Mouse (Mus musculus) neural tube, embryonic 11.5 days (tissue): ENCODE measurements at regions not wholly inside any gene's neighbourhood (a gene's known extent, or its start where the extent isn't known, plus 50 kb on each side); places are given as distances from the start of the nearest gene placed in this dataset.

Experiments
- ATAC-seq: fragments of 200-750 bp; cut with Nextera tagmentation; 2 replicates; pipeline ENCODE4 v1.8.0; 2017; ENCODE audit warnings: moderate number of reproducible peaks, mild to moderate bottlenecking, moderate TSS enrichment, moderate library complexity; ENCODE audit not compliant: insufficient read depth, low FRiP score, low TSS enrichment
- DNase-seq: peaks from one replicate; pipeline ENCODE4 v3.0.0-alpha.2; 2015; ENCODE audit warnings: low spot score
- H3K27ac ChIP-seq: fragments of 300-500 bp; sonication (generic); 2 replicates; pipeline ENCODE4 v1.5.1; 2014; ENCODE audit warnings: low read depth, mild to moderate bottlenecking, low read length
- H3K27me3 ChIP-seq: fragments of 300-500 bp; sonication (generic); 2 replicates; pipeline ENCODE4 v1.6.1; 2014; ENCODE audit warnings: mild to moderate bottlenecking, low read length, mixed read lengths; ENCODE audit not compliant: control insufficient read depth, insufficient read depth
- H3K36me3 ChIP-seq: fragments of 300-500 bp; sonication (generic); 2 replicates; pipeline ENCODE4 v1.6.1; 2014; ENCODE audit warnings: mild to moderate bottlenecking, low read length, moderate library complexity, mixed read lengths; ENCODE audit not compliant: control insufficient read depth, insufficient read depth
- H3K4me1 ChIP-seq: fragments of 300-500 bp; sonication (generic); 2 replicates; pipeline ENCODE4 v1.6.1; 2014; ENCODE audit warnings: low read length, mixed read lengths; ENCODE audit not compliant: control insufficient read depth, insufficient read depth
- H3K4me2 ChIP-seq: fragments of 300-500 bp; sonication (generic); 2 replicates; pipeline ENCODE4 v1.6.1; 2014; ENCODE audit warnings: low read depth, mild to moderate bottlenecking, moderate library complexity
- H3K4me3 ChIP-seq: fragments of 300-500 bp; sonication (generic); 2 replicates; pipeline ENCODE4 v1.5.1; 2014; ENCODE audit warnings: low read depth, low read length
- H3K9ac ChIP-seq: fragments of 300-500 bp; sonication (generic); 2 replicates; pipeline ENCODE4 v1.6.1; 2014; ENCODE audit warnings: mild to moderate bottlenecking, low read length
- H3K9me3 ChIP-seq: fragments of 300-500 bp; sonication (generic); 2 replicates; pipeline ENCODE4 v1.6.1; 2016; ENCODE audit warnings: low read length; ENCODE audit not compliant: control insufficient read depth
- WGBS: fragments of 180-500 bp; shearing (Covaris S2); extraction: QIAGEN DNeasy Blood & Tissue Kit; methylation state at CpG from one replicate; pipeline ENCODE4 v1.1.7; 2014; 5-methylcytosine and 5-hydroxymethylcytosine counted together

DNA sequence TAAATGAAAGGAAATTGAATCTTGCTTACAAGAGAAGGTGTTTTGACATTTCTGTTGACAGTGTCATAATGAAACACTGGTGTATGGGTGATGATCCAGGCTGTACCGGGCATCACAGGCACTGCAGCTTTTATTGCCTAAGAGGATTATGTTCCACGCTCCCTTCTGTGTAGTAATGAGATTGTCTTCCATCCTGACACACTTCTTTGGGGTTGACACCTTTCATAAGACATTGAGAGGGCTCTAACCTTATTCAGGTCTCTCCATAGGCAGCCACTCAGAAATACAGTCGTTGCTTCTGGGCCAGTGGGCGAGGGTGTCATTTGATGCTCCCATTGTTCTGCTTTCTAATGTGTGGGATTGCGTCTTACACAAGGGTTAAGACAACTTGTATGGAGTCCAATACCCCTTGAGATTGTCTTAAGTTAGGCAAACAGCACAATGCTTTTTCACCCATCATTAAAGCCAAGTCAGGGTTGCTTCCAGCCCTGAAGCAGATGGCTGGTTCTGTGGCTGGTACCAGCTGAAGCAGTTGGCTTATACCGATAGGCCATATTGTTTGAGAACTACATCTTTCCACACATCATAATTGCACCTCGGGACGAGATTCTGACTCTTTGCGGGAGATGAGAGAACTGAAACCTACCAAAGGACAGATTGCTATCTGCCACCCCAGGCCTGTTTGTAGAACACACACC lies 81.9 kb upstream of the Frmd4b start:
- Histone ChIP-seq H3K36me3 (no peaks in the 10 kb centered on the region), H3K4me2 (no peak overlapping the region), H3K27ac (no peak overlapping the region), H3K9me3 (no peaks in the 10 kb centered on the region), H3K27me3 (no peaks in the 10 kb centered on the region), H3K4me3 (no peak overlapping the region), H3K4me1 (no peaks in the 10 kb centered on the region), H3K9ac (no peak overlapping the region)
- DNase-seq (no peak), ATAC-seq (no peak)
- 81% methylated on average over 9 of the region's 9 CpGs for WGBS

DNA sequence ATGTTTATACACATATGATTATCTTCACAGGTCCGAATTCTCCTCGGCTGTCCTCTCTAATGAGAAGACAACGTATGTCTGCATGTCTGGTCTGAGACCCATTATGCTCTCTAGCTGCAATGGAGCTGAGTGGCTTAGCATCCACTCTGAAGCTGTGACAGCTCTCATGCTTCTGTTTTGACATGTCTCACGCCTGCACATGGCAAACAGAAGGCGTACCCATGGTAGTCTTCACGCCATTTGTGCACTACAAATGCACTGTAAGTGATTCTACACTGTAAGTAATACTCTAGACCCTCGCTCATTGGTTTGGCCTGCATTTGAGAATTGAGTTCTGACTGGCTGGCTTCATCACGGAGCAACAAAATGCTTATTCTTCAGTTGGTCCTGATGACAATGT lies 75.9 kb upstream of the Frmd4b start:
- Histone ChIP-seq H3K36me3 (no peaks in the 10 kb centered on the region), H3K4me3 (no peak overlapping the region), H3K27ac (no peak overlapping the region), H3K9me3 (no peaks in the 10 kb centered on the region), H3K4me1 (no peaks in the 10 kb centered on the region), H3K9ac (no peak overlapping the region), H3K27me3 (no peaks in the 10 kb centered on the region), H3K4me2 (no peak overlapping the region)
- 91% methylated on average over 8 of the region's 8 CpGs for WGBS
- ATAC-seq (no peak), DNase-seq (no peak)

- no peak for DNase-seq
- no peak for ATAC-seq
- Histone ChIP-seq H3K9ac (no peak overlapping the region), H3K4me2 (no peak overlapping the region), H3K27me3 (no peaks in the 10 kb centered on the region), H3K4me1 (no peaks in the 10 kb centered on the region), H3K9me3 (no peaks in the 10 kb centered on the region), H3K4me3 (no peak overlapping the region), H3K27ac (no peak overlapping the region), H3K36me3 (no peaks in the 10 kb centered on the region)
- 89% methylated on average over 3 of the region's 3 CpGs for WGBS
Measured at GRCm38 (mm10) chr6:97691136-97691535, 73.8 kb upstream of the Frmd4b start.

DNA sequence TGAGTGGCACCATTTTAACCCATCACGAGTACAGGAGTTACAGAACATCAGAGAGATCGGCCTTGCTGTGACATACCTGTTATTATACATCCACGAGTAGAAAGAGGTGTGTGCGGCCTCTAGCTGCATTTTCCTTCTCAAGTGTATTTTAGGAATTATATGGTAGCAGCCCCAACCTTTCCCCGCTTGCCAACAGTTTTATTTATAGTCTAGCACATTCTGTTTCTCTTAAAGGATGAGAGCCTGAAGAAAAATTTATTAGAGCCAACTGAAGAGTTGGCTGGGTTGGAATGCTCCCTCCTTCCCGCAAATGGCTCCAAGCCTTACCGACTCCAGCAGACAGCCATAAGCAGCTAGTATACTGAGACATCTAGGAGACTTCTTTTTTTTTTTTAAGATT lies 67.0 kb upstream of the Frmd4b start:
- 92% methylated on average over 7 of the region's 7 CpGs for WGBS
- H3K4me3 ChIP-seq = no peak overlapping the region
- no peak overlapping the region for H3K27ac ChIP-seq
- ATAC-seq (no peak), DNase-seq (no peak)
- H3K4me1 ChIP-seq = no peaks in the 10 kb centered on the region
- no peaks in the 10 kb centered on the region for H3K9me3 ChIP-seq
- no peak overlapping the region for H3K4me2 ChIP-seq
- no peak overlapping the region for H3K9ac ChIP-seq
- H3K36me3 ChIP-seq = no peaks in the 10 kb centered on the region
- no peaks in the 10 kb centered on the region for H3K27me3 ChIP-seq

DNA sequence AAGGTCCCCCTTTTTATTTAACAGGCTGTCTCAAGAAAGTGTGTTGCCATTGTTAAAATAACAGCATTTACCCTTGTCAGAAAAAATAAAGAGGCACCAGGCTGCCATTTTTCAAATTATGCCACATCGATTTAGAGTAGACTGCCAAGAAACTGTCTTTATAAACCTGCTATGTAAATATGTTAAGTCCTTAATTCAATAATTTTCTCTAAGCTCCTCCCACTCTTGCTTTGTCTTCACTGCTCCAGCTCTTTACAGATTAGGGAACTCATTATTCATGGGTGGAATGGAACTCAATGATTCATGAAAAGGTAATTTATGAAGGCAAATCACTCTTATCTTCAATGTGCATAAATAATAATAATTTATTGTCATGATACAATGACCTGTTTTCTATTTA lies 64.9 kb upstream of the Frmd4b start:
- no peaks in the 10 kb centered on the region for H3K9me3 ChIP-seq
- no peak overlapping the region for H3K27ac ChIP-seq
- no peak overlapping the region for H3K4me3 ChIP-seq
- H3K4me1 ChIP-seq = no peaks in the 10 kb centered on the region
- no peak overlapping the region for H3K9ac ChIP-seq
- no peak overlapping the region for H3K4me2 ChIP-seq
- no peaks in the 10 kb centered on the region for H3K36me3 ChIP-seq
- DNase-seq = no peak
- no peak for ATAC-seq
- H3K27me3 ChIP-seq = no peaks in the 10 kb centered on the region
- WGBS = 89% methylated on average over 1 of the region's 1 CpGs

DNA sequence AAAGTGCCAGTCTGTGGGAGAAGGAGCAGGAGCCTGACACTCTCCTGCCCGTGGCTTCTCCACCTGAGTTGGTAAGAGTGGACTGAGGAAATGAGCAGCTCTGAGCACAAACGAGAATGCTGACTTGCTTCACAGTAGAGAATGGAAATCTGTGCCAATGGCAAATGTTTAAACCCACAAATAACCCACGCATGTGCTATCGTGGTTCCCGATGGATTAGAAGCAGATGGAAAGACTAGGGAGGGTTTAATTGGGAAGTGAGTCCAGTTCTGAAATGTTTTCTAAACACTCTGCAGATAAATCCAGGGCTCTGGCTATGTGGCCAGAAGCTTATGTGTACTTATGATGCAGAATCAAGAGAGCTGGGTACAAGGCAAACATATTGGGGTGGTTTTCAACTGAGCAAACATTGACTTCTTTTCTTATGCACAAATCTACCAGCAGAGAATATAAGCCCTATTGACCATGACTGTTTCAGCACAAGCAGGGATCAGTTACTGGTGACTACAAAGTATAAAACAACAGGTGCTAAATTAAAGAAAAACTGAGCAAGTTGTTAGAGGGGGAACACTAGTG lies 57.9 kb upstream of the Frmd4b start:
- H3K9ac ChIP-seq = no peak overlapping the region
- DNase-seq = no peak
- ATAC-seq = no peak
- no peaks in the 10 kb centered on the region for H3K4me1 ChIP-seq
- H3K27ac ChIP-seq = no peak overlapping the region
- 83% methylated on average over 5 of the region's 5 CpGs for WGBS
- no peaks in the 10 kb centered on the region for H3K36me3 ChIP-seq
- no peak overlapping the region for H3K4me3 ChIP-seq
- no peak overlapping the region for H3K4me2 ChIP-seq
- no peaks in the 10 kb centered on the region for H3K27me3 ChIP-seq
- no peaks in the 10 kb centered on the region for H3K9me3 ChIP-seq

- H3K9ac ChIP-seq = peak overlapping the region; percentile 2; the same call in 1 of the 2 replicates
- no peaks in the 10 kb centered on the region for H3K9me3 ChIP-seq
- H3K27ac ChIP-seq = peak overlapping the region; percentile 86
- no peaks in the 10 kb centered on the region for H3K27me3 ChIP-seq
- H3K4me2 ChIP-seq = no peak overlapping the region
- DNase-seq (peak; percentile 81), ATAC-seq (peak; percentile 98)
- WGBS = 12% methylated on average over 5 of the region's 5 CpGs
- peaks cover 5% of the 10 kb centered on the region for H3K4me1 ChIP-seq
- H3K36me3 ChIP-seq = no peaks in the 10 kb centered on the region
- no peak overlapping the region for H3K4me3 ChIP-seq
Measured at GRCm38 (mm10) chr6:97666818-97667629, 49.7 kb upstream of the Frmd4b start.
